Mouse (Mus musculus): ENCODE results near the gene Slc25a34. TPM values are rescaled to one million over a fixed set of nuclear protein-coding genes. Genes with fewer than 3 reads are reported as not detected.

Gene Slc25a34
- total RNA-seq (2021), result 100 to 1,000 TPM; 109 to 132 TPM
- long read RNA-seq, experiment 1, partial matches to known transcripts, result 1 of 14 reads
- long read RNA-seq, experiment 1, other reads (novel, unspliced or antisense), result 9 of 14 reads
- long read RNA-seq, experiment 2, partial matches to known transcripts, result 1 of 11 reads
- long read RNA-seq, experiment 2, other reads (novel, unspliced or antisense), result 9 of 11 reads

DNA sequence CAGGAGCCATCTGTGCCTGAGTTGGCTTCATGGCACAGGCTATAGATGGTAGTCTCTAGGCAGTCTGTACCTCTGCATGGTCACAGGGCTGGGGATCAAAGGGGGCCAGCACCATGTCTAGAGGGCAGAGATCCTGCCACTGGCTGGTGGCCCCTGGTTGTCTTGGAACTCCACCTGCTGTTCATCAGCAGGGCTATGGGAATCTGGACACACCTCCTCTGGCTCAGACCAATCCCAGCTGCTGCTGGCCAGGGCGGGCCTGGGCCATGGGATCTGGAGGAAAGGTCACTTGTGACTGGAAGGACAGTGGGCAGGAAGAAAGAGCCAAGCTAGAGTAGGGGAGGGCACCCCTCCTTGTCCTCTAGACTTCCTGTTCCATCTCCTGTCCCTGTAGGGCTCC lies at the start of gene Slc25a34:
Slc25a34 (minus strand) TSS at position 156 of the 400 bp plus-strand sequence.
- peak; percentile 81 to 93 for DNase-seq

DNA sequence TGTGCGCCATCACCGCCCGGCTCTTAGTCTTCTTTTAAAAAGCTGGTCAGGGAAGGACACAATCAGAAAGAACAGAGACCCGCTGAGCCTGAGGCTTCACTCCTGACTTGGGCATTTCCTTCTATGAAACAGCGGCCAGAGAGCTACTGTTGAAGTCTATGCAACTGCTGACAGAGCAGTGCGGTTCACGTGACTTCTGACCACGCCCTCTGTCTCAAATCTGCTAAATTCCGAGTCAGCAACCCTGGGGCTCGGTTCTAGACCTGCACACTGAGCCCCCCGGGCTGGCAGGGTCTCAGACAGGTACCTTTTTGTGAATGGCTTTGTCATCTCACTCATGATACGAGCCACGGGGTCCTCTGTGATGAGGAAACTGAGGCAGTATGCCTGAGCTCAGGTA lies 48.7 kb upstream of the Slc25a34 start:
- peak in 1 of 2 experiments; percentile 52 for DNase-seq

DNA sequence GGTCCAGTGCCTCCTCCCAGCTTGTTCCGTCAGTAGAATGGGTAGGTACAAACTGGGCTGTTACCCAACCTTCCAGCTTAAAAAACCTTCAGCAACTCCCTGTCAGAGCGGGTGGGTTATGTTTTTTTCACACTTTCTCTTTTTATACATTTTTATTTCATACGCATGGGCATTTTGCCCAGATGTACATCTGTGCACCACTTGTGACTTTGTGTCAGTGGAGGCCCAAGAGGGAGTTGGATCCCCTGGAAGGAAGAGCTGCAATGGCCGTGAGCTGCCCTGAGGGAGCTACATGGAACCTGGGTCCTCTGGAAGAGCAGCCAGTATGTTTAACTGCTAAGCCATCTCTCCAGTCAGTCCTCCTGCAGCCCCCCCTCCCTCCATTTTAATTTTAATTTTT lies 47.8 kb upstream of the Slc25a34 start:
- no peak for DNase-seq

DNA sequence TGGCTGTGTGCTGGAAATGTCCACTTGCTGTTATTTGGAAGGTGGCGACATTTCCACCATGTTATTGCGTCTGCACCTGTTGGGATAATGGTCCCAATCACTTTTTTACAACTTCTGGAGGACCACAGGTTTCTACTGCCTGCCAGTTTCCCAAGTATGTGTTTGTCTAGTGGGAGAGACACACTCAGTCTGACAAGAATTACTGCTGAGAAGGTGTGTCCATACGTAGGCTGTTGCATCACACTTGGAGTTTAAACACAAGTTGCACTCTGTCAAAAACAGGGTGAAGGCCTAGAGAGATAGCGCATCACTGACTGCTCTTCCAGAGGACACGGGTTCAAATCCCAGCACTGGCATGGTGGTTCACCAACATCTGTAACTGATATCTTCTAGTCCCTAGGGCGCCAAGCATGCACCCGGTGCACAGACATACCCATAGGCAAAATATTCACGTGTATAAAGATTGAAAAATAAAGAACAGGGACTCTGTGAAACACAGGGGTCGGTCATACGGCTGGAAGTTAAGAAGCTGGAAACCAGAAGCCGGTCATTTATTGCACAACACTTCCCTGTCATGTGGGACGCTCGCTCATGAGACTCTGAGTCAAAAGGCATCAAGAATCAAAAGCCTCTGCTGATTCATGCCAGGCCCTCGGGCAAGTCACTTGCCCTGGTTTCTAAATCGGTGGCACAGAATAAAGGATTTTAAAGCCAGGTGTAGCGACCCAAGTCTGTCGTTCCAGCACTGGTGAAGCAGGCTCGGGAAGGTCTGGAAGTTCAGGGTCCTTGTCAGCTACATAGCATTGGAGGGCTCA lies 46.5 kb upstream of the Slc25a34 start:
- peak; percentile 62 to 79 for DNase-seq

GRCm38 (mm10) chr4:141664799-141665198 lies 41.2 kb upstream of the Slc25a34 start, which contains the start of gene Plekhm2:
Gene Plekhm2, minus strand, starts transcription at chr4:141664899.
- no peak for DNase-seq

DNA sequence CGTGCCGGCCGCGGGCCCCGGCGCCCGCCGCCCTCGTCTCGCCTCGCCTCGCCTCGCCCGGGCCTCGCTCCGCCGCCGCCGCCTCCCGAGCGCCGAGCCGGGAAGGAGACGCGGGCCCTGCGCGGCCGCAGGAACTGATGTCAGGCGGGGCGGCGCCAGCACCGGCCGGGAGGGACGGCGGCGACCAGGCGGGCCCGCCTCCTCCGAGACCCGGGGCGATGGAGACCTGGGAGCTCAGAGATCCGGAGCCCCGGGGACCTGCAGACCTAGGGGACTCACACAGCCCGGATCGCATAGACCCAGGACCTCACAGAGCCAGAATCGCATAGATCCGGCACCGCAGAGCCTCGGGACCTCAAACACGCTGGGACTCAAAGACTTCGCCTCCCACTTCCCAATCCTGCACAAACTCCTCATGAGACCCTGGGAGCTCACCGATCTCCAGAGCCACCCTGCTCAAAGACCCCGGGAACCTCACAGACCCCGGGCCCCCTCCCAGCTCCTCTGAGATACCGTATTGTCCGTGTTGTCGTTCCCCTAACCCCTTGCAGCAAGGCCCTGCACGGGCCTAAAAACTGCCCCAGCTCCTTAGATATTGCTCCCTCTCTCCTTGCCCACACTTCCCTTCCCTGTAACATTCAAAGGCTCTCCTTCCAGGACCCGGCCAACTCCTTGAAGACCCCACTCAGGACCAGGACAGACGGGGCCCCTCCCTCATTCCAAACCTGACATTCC lies 40.6 kb upstream of the Slc25a34 start:
- peak; percentile 82 to 88 for DNase-seq

DNA sequence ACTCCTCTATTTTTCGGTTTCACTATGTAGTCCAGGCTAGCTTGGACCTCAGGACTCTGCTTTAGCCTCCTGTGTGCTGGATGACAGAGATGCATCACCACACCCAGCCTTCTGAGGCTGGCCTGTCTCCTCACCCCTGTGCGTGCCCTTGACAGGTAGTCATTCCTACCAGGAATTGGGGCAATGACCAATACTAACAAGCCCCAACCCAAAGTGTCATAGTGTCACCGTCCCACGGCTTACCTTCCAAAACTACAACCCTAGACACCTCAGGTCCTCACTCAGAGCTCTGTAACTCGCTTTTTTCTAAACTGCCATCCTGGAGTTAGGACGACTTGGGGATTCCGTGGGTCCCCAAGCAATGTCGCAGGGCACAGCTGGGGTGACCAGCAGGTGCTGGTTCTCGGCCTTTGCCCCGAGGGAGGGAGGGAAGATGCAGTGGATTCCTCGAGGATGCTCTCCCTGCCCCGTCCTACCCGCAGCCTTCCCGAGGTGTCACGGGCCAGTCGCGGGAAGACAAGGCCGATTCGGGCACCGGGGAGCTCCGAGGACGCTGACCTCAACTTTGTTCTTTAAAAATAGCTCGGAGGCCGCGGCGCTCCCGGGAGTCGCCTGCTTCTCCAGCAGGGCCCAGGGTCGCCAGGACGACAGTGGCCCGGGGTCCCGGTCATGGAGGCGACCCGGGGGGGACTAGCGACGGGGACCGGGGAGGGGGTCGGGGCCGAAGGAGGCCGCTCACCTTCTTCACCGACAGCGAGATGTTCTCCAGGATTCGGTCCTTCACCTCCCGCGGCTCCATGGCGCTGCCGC lies 39.7 kb upstream of the Slc25a34 start:
- peak in 1 of 2 experiments; percentile 73 for DNase-seq

GRCm38 (mm10) chr4:141660884-141661283 lies 37.3 kb upstream of the Slc25a34 start:
- DNase-seq, result no peak

DNA sequence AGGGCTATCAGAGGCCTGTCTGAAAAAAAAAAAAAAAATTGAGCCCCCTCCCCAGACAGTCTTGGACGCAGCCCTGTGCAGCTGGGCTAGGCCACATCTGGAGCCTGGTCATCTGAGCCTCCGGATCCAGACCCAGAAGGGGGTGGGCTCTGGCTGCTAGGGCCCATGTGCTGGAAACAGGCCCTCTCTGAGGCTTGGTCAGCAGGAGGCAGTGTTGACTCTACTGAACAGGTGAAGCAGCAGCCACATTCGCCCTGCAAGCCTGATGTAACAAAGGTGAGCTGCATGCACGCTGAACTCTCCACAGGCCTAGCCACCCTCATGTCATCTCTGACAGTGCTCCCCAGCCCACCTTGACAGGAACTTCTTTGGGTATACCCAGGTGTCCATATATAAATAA lies 36.1 kb upstream of the Slc25a34 start:
- peak in 1 of 2 experiments; percentile 35 for DNase-seq

- no peak for DNase-seq
Measured at GRCm38 (mm10) chr4:141658846-141659484, 35.3 kb upstream of the Slc25a34 start.

GRCm38 (mm10) chr4:141656932-141657331 lies 33.3 kb upstream of the Slc25a34 start:
- DNase-seq, result no peak

GRCm38 (mm10) chr4:141655908-141656608 lies 32.4 kb upstream of the Slc25a34 start:
- peak; percentile 67 to 76 for DNase-seq

DNA sequence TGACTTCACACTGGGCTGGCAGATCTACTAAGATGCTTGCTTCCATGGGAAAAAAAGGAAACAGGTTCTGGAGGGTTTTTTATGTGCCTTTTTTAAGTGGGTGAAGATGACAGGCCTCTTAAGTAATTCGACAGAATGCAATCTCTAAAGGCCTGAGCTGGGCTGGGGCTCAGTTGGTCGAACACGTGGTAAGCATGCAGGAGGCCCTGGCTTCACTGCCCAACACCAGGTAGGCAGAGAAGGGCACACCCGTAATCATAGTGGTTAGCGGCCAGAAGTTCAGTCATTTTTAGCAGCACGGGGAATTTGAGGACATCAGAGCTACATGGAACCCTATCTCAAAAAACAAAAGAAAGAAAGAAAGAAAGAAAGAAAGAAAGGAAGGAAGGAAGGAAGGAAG lies 30.9 kb upstream of the Slc25a34 start:
- peak in 1 of 2 experiments; percentile 57 for DNase-seq

DNA sequence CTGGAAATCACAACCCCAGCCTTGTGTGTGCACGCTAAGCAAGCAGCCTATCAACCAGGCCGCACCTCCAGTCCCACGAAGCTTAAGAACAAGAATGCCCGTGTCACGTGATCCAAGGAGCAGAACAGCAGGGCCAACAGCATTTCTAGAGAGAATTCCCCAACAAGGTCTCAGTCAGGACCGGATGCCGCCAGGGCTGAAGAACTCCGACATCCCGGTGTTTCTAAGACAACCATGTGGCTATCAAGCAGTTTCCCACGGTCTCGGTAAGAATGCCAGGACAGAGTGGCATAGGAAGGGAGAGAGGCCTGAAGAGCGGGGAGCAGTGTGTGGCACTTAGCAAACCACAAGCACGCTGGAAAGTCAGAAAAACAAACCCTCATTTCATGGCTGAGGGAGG lies 30.2 kb upstream of the Slc25a34 start:
- DNase-seq, result no peak

- DNase-seq, result no peak
Measured at GRCm38 (mm10) chr4:141653044-141653443, 29.4 kb upstream of the Slc25a34 start.

DNA sequence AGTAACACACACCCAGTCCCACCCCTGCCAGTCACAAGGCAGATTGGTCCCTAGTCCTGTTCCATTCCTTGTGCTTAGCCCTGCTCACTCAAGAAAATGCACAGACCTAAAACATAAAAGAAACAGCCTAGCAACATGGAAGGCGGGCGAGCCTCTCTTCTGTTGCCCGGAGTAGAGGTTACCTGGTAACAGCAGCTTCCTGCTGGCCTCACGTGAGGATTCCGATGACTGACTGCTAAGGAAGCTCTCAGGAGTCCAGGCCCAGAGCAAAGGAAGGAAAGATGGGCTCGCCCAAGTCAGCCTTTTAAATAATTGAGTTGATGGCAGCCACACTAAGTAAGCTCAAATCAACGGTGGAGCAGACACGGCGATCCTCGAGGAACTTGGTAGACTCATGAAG lies 28.3 kb upstream of the Slc25a34 start:
- DNase-seq, result no peak

- peak; percentile 70 to 73 for DNase-seq
Measured at GRCm38 (mm10) chr4:141651286-141651685, 27.7 kb upstream of the Slc25a34 start.

GRCm38 (mm10) chr4:141649244-141649643 lies 25.6 kb upstream of the Slc25a34 start:
- no peak for DNase-seq

GRCm38 (mm10) chr4:141648262-141648661 lies 24.6 kb upstream of the Slc25a34 start:
- DNase-seq, result peak; percentile 73 to 86

GRCm38 (mm10) chr4:141647187-141647586 lies 23.6 kb upstream of the Slc25a34 start:
- DNase-seq, result no peak

GRCm38 (mm10) chr4:141645988-141646387 lies 22.4 kb upstream of the Slc25a34 start:
- DNase-seq, result no peak
